Mouse (Mus musculus): ENCODE measurements around the gene Cbln1. TPM values are rescaled to one million over a fixed set of nuclear protein-coding genes. Genes with fewer than 3 reads are reported as not detected.
A peak's percentile ranks its signal among the peaks of the same experiment; 100 is the strongest.

The Cbln1 gene
- polyA plus RNA-seq, 1 experiment: 0.01 TPM

GRCm38 (mm10) chr8:87496511-87496910 lies 24.1 kb upstream of the Cbln1 start:
- Histone ChIP-seq H3K4me2 (ENCODE audit: low read depth) (peak overlapping the region; percentile 8), H3K4me3 (no peak overlapping the region), H3K79me2 (ENCODE audit: control insufficient read depth, insufficient read depth) (no peaks in the 10 kb centered on the region), H3K36me3 (ENCODE audit: control insufficient read depth, insufficient read depth) (no peaks in the 10 kb centered on the region), H3K27me3 (ENCODE audit: control insufficient read depth, insufficient read depth, insufficient read length) (no peaks in the 10 kb centered on the region), H3ac (ENCODE audit: control insufficient read depth, insufficient read length) (no peak overlapping the region)
- TF ChIP-seq MYOD1 (IDR thresholded peaks at IDR 0.05; ENCODE audit: control insufficient read depth in 1 of 3, insufficient read length in 2 of 3, low read depth in 2 of 3) (no peak), REST (IDR thresholded peaks at IDR 0.05; ENCODE audit: insufficient read depth, insufficient read length) (no peak), TCF12 (IDR thresholded peaks at IDR 0.05; ENCODE audit: insufficient read depth, poor library complexity, severe bottlenecking) (no peak), MYOG (IDR thresholded peaks at IDR 0.05; ENCODE audit: control insufficient read depth in 1 of 3, insufficient read depth in 1 of 3, insufficient read length in 2 of 3, low read depth in 2 of 3) (no peak), CEBPB (IDR thresholded peaks at IDR 0.05; ENCODE audit: insufficient read depth, poor library complexity, severe bottlenecking) (no peak), POLR2AphosphoS2 (IDR thresholded peaks at IDR 0.05; ENCODE audit: insufficient read length, low read depth) (no peak), POLR2A (IDR thresholded peaks at IDR 0.05; ENCODE audit: insufficient read length, low read depth) (no peak), USF1 (IDR thresholded peaks at IDR 0.05; ENCODE audit: low read depth) (no peak), SRF (IDR thresholded peaks at IDR 0.05; ENCODE audit: control insufficient read depth, insufficient read length, low read depth) (no peak), MAX (IDR thresholded peaks at IDR 0.05; ENCODE audit: low read depth) (no peak), TCF3 (IDR thresholded peaks at IDR 0.05; ENCODE audit: insufficient read length, low read depth) (no peak), E2F4 (IDR thresholded peaks at IDR 0.05; ENCODE audit: insufficient read depth) (no peak)

DNA sequence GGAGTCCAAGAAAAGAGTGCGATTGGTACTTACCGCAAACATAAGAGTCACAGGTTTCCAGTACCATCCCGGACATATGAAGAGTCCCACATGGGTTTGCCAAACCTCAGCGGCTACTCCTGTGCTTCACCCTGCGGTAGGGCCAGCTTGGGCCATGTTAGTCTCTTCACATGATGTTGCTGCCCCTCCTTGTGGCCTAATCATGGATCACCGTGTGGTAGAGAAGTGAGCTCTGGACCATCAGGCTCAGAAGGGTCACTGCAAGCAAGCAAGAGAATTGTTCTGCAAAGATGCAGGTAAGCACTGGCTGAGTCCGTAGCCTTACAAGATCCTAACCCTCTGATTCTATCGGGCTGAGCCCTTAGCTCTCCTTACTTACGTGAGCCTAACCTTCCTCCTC lies 22.5 kb upstream of the Cbln1 start:
- Histone ChIP-seq H3K4me2 (ENCODE audit: low read depth) (peak overlapping the region; percentile 13), H3K27me3 (ENCODE audit: control insufficient read depth, insufficient read depth, insufficient read length) (no peaks in the 10 kb centered on the region), H3ac (ENCODE audit: control insufficient read depth, insufficient read length) (no peak overlapping the region), H3K36me3 (ENCODE audit: control insufficient read depth, insufficient read depth) (no peaks in the 10 kb centered on the region), H3K4me3 (no peak overlapping the region), H3K79me2 (ENCODE audit: control insufficient read depth, insufficient read depth) (no peaks in the 10 kb centered on the region)
- TF ChIP-seq MYOD1 (IDR thresholded peaks at IDR 0.05; ENCODE audit: control insufficient read depth in 1 of 3, insufficient read length in 2 of 3, low read depth in 2 of 3): no peak
- TF ChIP-seq SRF (IDR thresholded peaks at IDR 0.05; ENCODE audit: control insufficient read depth, insufficient read length, low read depth): no peak
- no peak for TF ChIP-seq POLR2AphosphoS2 (IDR thresholded peaks at IDR 0.05; ENCODE audit: insufficient read length, low read depth)
- TF ChIP-seq POLR2A (IDR thresholded peaks at IDR 0.05; ENCODE audit: insufficient read length, low read depth): no peak
- no peak for TF ChIP-seq USF1 (IDR thresholded peaks at IDR 0.05; ENCODE audit: low read depth)
- TF ChIP-seq TCF3 (IDR thresholded peaks at IDR 0.05; ENCODE audit: insufficient read length, low read depth): no peak
- TF ChIP-seq E2F4 (IDR thresholded peaks at IDR 0.05; ENCODE audit: insufficient read depth): no peak
- TF ChIP-seq TCF12 (IDR thresholded peaks at IDR 0.05; ENCODE audit: insufficient read depth, poor library complexity, severe bottlenecking): no peak
- no peak for TF ChIP-seq CEBPB (IDR thresholded peaks at IDR 0.05; ENCODE audit: insufficient read depth, poor library complexity, severe bottlenecking)
- no peak for TF ChIP-seq REST (IDR thresholded peaks at IDR 0.05; ENCODE audit: insufficient read depth, insufficient read length)

DNA sequence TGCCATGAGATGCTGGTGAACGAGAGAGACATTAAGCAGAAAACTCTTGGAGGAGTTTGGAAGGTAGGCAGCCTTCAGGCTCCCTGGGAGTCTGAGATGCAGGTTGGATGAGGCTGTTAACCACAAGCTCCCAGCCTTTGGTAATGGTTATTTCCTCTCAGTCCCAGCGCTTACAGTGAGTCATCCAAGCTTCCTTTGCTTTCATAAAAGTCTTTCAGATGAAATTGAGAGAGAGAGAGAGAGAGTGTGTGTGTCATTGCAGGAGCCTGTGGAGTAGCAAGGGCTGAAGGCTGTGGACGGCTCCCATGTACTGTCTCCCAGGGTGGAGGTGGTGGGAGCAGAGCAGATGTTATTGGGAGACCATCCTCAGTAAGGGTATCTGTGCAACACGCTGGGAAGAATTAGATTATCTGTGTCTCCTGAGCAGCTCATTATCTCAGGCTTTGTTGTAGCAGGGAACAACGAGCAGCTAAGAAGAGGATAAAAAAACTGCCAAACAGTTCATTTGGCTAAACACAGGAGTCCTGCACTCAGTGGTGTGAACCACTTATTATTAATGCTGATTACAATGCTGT lies 17.5 kb upstream of the Cbln1 start:
- Histone ChIP-seq H3K36me3 (ENCODE audit: control insufficient read depth, insufficient read depth) (no peaks in the 10 kb centered on the region), H3K4me2 (ENCODE audit: low read depth) (no peak overlapping the region), H3K4me3 (no peak overlapping the region), H3ac (ENCODE audit: control insufficient read depth, insufficient read length) (no peak overlapping the region), H3K27me3 (ENCODE audit: control insufficient read depth, insufficient read depth, insufficient read length) (no peaks in the 10 kb centered on the region), H3K79me2 (ENCODE audit: control insufficient read depth, insufficient read depth) (no peaks in the 10 kb centered on the region)
- TF ChIP-seq REST (IDR thresholded peaks at IDR 0.05; ENCODE audit: insufficient read depth, insufficient read length): no peak
- no peak for TF ChIP-seq SRF (IDR thresholded peaks at IDR 0.05; ENCODE audit: control insufficient read depth, insufficient read length, low read depth)
- no peak for TF ChIP-seq POLR2AphosphoS2 (IDR thresholded peaks at IDR 0.05; ENCODE audit: insufficient read length, low read depth)
- TF ChIP-seq E2F4 (IDR thresholded peaks at IDR 0.05; ENCODE audit: insufficient read depth): no peak
- no peak for TF ChIP-seq TCF3 (IDR thresholded peaks at IDR 0.05; ENCODE audit: insufficient read length, low read depth)
- no peak for TF ChIP-seq TCF12 (IDR thresholded peaks at IDR 0.05; ENCODE audit: insufficient read depth, poor library complexity, severe bottlenecking)
- no peak for TF ChIP-seq USF1 (IDR thresholded peaks at IDR 0.05; ENCODE audit: low read depth)
- no peak for TF ChIP-seq CEBPB (IDR thresholded peaks at IDR 0.05; ENCODE audit: insufficient read depth, poor library complexity, severe bottlenecking)
- no peak for TF ChIP-seq MYOG (IDR thresholded peaks at IDR 0.05; ENCODE audit: control insufficient read depth in 1 of 3, insufficient read depth in 1 of 3, insufficient read length in 2 of 3, low read depth in 2 of 3)

DNA sequence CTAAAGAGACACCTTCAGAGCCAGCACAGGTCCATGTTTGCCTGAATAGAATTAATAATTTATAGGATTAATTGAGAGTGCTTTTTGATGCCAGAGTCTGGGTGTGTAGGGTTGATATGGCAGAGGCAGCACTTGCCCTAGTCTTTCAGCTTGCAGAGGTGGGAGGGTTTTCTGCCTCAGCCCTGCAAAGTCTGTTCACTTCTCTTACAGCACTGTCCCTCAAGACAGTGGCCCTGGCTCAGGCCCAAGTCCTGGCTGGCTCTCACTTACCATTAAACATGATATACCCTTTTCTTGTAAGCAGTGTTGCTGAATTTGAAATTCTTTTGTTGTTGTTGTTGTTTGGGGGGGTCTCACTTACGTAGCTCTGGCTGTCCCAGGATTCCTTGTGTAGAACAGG lies 9.0 kb upstream of the Cbln1 start:
- Histone ChIP-seq H3K36me3 (ENCODE audit: control insufficient read depth, insufficient read depth) (no peaks in the 10 kb centered on the region), H3K27me3 (ENCODE audit: control insufficient read depth, insufficient read depth, insufficient read length) (peaks cover 4% of the 10 kb centered on the region), H3K4me2 (ENCODE audit: low read depth) (no peak overlapping the region), H3K4me3 (no peak overlapping the region), H3ac (ENCODE audit: control insufficient read depth, insufficient read length) (no peak overlapping the region), H3K79me2 (ENCODE audit: control insufficient read depth, insufficient read depth) (no peaks in the 10 kb centered on the region)
- no peak for TF ChIP-seq POLR2A (IDR thresholded peaks at IDR 0.05; ENCODE audit: insufficient read length, low read depth)

DNA sequence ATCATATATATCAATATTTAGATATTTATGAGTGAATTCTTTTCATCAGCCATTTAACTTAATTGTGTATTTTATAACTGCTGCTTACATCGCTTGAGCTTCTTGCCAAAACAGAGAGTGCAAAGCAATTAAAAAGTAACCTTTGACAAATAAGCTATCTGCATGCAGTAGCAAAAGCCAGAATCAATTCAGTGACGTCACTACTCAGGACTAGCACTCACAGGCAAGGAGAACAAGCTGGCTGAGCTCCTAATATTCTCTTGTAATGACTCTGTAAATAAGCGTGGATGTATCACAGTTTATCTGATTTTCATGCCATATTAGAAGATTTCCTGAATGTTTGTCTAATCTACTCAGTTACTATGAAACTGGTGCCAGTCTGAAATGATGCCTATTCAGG lies 5.8 kb upstream of the Cbln1 start:
- Histone ChIP-seq H3ac (ENCODE audit: control insufficient read depth, insufficient read length) (no peak overlapping the region), H3K27me3 (ENCODE audit: control insufficient read depth, insufficient read depth, insufficient read length) (peaks cover 8% of the 10 kb centered on the region), H3K4me2 (ENCODE audit: low read depth) (no peak overlapping the region), H3K79me2 (ENCODE audit: control insufficient read depth, insufficient read depth) (no peaks in the 10 kb centered on the region), H3K36me3 (ENCODE audit: control insufficient read depth, insufficient read depth) (no peaks in the 10 kb centered on the region), H3K4me3 (no peak overlapping the region)
- TF ChIP-seq E2F4 (IDR thresholded peaks at IDR 0.05; ENCODE audit: insufficient read depth) (no peak), CEBPB (IDR thresholded peaks at IDR 0.05; ENCODE audit: insufficient read depth, poor library complexity, severe bottlenecking) (no peak), MYOD1 (IDR thresholded peaks at IDR 0.05; ENCODE audit: control insufficient read depth in 1 of 3, insufficient read length in 2 of 3, low read depth in 2 of 3) (no peak), POLR2AphosphoS2 (IDR thresholded peaks at IDR 0.05; ENCODE audit: insufficient read length, low read depth) (no peak), TCF3 (IDR thresholded peaks at IDR 0.05; ENCODE audit: insufficient read length, low read depth) (no peak), TCF12 (IDR thresholded peaks at IDR 0.05; ENCODE audit: insufficient read depth, poor library complexity, severe bottlenecking) (no peak), SRF (IDR thresholded peaks at IDR 0.05; ENCODE audit: control insufficient read depth, insufficient read length, low read depth) (no peak), USF1 (IDR thresholded peaks at IDR 0.05; ENCODE audit: low read depth) (no peak), MAX (IDR thresholded peaks at IDR 0.05; ENCODE audit: low read depth) (no peak), MYOG (IDR thresholded peaks at IDR 0.05; ENCODE audit: control insufficient read depth in 1 of 3, insufficient read depth in 1 of 3, insufficient read length in 2 of 3, low read depth in 2 of 3) (no peak), POLR2A (IDR thresholded peaks at IDR 0.05; ENCODE audit: insufficient read length, low read depth) (no peak), REST (IDR thresholded peaks at IDR 0.05; ENCODE audit: insufficient read depth, insufficient read length) (no peak)
